Mouse (Mus musculus) embryonic fibroblast, embryonic 13.5 days (primary cell): ENCODE measurements around the gene Oas1e. TPM values are rescaled to one million over a fixed set of nuclear protein-coding genes. Genes with fewer than 3 reads are reported as not detected.

Experiments used
- H3K27ac ChIP-seq: 2 replicates; pipeline ENCODE4 v1.5.1; 2012; ENCODE audit warnings: low read length, control low read depth, inconsistent platforms; ENCODE audit not compliant: insufficient read depth
- H3K4me1 ChIP-seq: 2 replicates; pipeline ENCODE4 v1.6.1; 2011; ENCODE audit warnings: low read length; ENCODE audit not compliant: control insufficient read depth, insufficient read depth
- H3K4me3 ChIP-seq: 2 replicates; pipeline ENCODE4 v1.5.1; 2011; ENCODE audit warnings: mild to moderate bottlenecking, control low read depth, low read length; ENCODE audit not compliant: insufficient read depth
- CTCF ChIP-seq: IDR thresholded peaks from 2 replicates; pipeline ENCODE4 v1.5.1; 2011; ENCODE audit warnings: mild to moderate bottlenecking, control low read depth, low read length, moderate library complexity, borderline replicate concordance; ENCODE audit not compliant: insufficient read depth
- POLR2A ChIP-seq: IDR thresholded peaks from 2 replicates; pipeline ENCODE4 v1.6.1; 2011; ENCODE audit warnings: low read depth, mild to moderate bottlenecking, control low read depth, low read length, moderate library complexity
- polyA plus RNA-seq: library from polyadenylated mRNA; stranded (reverse); fragments of >200 nt; gene quantifications from 2 replicates; pipeline ENCODE4 v1.2.4, GENCODE M21; 2011; ENCODE audit warnings: low read depth; ENCODE audit not compliant: missing spikeins, insufficient read length

The Oas1e gene
- polyA plus RNA-seq, 1 experiment: not detected

GRCm38 (mm10) chr5:120776801-120777200 lies 18.5 kb downstream of the Oas1e start:
- TF ChIP-seq CTCF (no peak), POLR2A (no peak)
- peaks cover 28% of the 10 kb centered on the region for H3K4me1 ChIP-seq
- H3K27ac ChIP-seq: no peak overlapping the region
- no peak overlapping the region for H3K4me3 ChIP-seq

GRCm38 (mm10) chr5:120775287-120775985 lies 19.9 kb downstream of the Oas1e start:
- peaks cover 24% of the 10 kb centered on the region for H3K4me1 ChIP-seq
- H3K4me3 ChIP-seq: no peak overlapping the region
- no peak overlapping the region for H3K27ac ChIP-seq
- TF ChIP-seq POLR2A (no peak), CTCF (no peak)

GRCm38 (mm10) chr5:120769396-120769795 lies 25.9 kb downstream of the Oas1e start:
- H3K4me1 ChIP-seq: no peaks in the 10 kb centered on the region
- no peak overlapping the region for H3K27ac ChIP-seq
- H3K4me3 ChIP-seq: no peak overlapping the region
- TF ChIP-seq CTCF (no peak), POLR2A (no peak)

- TF ChIP-seq POLR2A: no peak
- no peak for TF ChIP-seq CTCF
- no peak overlapping the region for H3K27ac ChIP-seq
- no peaks in the 10 kb centered on the region for H3K4me1 ChIP-seq
- H3K4me3 ChIP-seq: no peak overlapping the region
Measured at GRCm38 (mm10) chr5:120765010-120765409, 30.3 kb downstream of the Oas1e start.

DNA sequence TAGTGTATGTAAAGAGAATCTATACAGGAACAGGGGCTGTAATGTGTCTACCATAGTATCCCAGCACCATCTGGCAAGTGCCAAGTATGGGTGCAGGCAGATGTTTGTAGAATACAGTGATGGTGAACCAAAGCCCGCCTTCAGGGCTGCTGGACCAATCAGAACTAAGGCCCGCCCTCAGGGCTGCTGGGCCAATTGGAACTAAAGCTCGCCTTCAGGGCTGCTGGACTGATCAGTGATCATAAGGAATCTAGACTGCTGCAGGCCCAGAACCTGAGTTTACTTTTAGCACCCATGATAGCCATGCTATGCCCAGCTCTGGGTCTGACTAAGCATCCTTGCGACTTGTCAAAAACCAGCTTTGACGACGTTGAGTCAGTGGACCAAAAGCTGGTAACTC lies 33.4 kb downstream of the Oas1e start:
- Histone ChIP-seq H3K4me1 (no peaks in the 10 kb centered on the region), H3K4me3 (no peak overlapping the region), H3K27ac (no peak overlapping the region)
- TF ChIP-seq CTCF: no peak
- no peak for TF ChIP-seq POLR2A

DNA sequence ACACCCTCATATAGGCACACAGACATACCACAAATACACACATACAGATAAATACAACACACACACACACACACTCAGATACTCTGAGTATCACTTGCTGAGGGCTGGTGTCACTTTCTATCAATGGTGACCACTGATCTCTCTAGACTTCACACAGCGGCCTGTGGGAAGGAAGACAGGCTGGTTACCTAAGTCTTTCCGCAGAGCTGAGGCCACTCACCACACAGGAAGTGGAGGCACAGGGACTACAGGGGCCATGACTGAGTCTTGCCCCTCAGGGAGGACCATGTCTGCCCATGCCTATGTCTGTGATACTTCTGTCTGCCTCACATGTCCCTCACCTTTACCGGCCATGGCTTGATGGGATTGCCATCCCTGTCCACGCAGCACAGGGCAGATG lies 41.1 kb downstream of the Oas1e start:
- Histone ChIP-seq H3K4me1 (no peaks in the 10 kb centered on the region), H3K4me3 (no peak overlapping the region), H3K27ac (no peak overlapping the region)
- TF ChIP-seq CTCF (no peak), POLR2A (no peak)

GRCm38 (mm10) chr5:120752786-120753185 lies 42.5 kb downstream of the Oas1e start:
- Histone ChIP-seq H3K4me3 (no peak overlapping the region), H3K4me1 (no peaks in the 10 kb centered on the region), H3K27ac (no peak overlapping the region)
- TF ChIP-seq POLR2A: no peak

- TF ChIP-seq POLR2A (no peak), CTCF (no peak)
- Histone ChIP-seq H3K27ac (no peak overlapping the region), H3K4me1 (no peaks in the 10 kb centered on the region), H3K4me3 (no peak overlapping the region)
Measured at GRCm38 (mm10) chr5:120751206-120751605, 44.1 kb downstream of the Oas1e start.

DNA sequence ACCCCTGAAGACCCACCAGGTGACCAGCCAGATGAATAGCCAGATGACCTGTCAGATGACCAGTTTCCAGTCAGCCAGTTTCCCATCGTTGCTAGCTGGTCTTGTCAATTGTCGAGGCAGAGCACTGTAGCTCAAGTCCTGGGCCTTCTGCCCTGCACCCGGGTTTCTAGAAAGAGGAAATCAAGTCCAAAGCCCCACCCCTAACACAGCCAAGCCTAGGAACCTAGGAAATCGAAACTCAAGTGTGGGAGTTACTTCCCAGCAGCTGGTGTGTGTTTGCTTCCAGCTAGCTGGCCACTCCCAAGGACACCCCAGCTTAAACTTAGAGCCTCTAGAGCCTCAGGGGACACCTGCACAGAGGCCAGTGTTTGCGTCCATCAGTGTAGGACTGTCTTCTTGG lies 45.6 kb downstream of the Oas1e start, which contains the start of gene Oas2:
Gene Oas2 (minus strand): TSS at position 166 of the 400 bp plus-strand sequence.
- Histone ChIP-seq H3K4me3 (no peak within 1 kb of the TSS), H3K27ac (no peak within 1 kb of the TSS), H3K4me1 (no peaks in the 10 kb centered on the region)
- TF ChIP-seq POLR2A: no peak
- TF ChIP-seq CTCF: no peak

DNA sequence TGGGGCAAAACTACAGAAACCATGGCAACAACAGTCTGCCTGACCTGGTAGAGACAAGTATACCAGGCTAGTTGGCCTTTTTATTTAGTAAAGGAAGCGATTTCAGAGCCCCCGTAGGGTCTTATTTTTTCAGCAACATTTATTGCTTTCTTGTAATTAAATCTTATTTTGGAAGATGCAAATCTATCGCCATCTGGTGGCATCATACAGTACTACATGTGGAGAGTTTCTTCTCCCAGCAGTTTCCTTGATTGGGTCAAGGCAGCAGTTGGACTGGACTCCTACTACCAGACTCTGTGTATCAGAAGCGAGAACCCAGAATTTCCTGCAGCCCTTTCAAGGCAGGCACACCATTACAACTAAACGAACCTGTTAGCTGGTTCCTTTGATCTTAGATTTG lies 48.9 kb downstream of the Oas1e start:
- H3K4me3 ChIP-seq: no peak overlapping the region
- no peak for TF ChIP-seq POLR2A
- no peak for TF ChIP-seq CTCF
- H3K4me1 ChIP-seq: no peaks in the 10 kb centered on the region

More for the DNA sequence above, 48.9 kb downstream of the Oas1e start:
- H3K27ac ChIP-seq: no peak overlapping the region
